Mouse (Mus musculus): ENCODE results near the gene Cradd.

DNA sequence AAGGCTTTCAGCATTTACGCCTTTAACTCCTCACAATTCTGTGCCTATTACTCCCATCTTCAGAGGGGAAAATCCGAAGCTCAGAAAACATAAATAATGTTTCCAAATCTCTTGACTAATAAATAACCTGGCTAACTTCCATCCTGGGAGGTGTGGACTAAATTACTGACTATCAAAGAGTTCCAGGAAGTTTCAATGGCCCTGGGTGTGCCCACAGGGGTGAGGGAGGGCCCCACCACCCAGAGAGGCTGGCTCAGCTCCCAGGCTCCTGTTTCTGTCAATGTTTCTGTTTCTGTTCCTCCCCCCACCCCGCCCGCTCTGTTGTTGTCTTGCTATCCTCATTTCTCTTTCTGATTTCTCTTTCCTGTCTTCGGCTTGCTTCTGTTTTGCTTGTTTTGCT is 177.4 kb downstream of the Cradd start:
- TF ChIP-seq CTCF (IDR thresholded peaks at IDR 0.05; ENCODE audit: low read depth) (no peak), EP300 (IDR thresholded peaks at IDR 0.05; ENCODE audit: low read depth) (no peak)
